Mouse (Mus musculus): ENCODE data around the gene Sec24d.

DNA sequence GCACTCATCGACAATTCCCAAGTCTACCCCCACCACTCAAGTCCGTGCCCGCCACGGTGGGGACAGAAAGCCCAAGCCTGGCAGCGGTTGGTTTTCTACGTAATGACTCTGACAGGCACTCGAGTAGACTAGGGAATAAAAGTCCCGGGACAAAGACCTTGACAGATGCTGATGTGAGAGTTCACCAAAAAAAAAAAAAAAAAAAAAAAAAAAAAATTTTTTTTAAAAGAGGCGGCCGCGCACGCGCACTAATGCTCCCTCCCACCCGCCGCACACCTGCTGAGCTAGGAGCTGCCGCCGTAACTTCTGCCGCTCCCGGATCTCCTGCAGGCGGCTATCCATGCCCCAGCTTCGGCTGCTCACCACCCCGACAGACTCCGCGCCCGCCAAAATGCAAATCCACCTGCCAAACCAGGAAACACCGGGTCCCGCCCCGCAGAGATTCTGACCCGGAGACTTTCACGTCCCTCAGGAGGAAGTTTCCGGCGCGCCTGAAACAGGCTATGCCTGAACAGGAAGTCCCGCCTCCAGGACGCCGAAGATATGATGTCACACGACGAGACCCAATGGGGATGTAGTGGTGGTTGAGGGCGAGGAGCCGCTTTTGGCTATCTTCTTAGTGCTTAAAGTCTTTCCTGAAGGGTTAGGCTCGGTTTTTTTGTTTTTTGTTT lies 118.4 kb downstream of the Sec24d start, which contains the start of gene Mettl14:
- TF ChIP-seq CTCF (IDR thresholded peaks at IDR 0.05) (no peak), EP300 (IDR thresholded peaks at IDR 0.05) (peak; percentile 52; the same call in 1 of the 2 replicates)

All from lung, postnatal 0 days (tissue).